Mouse (Mus musculus) hematopoietic multipotent progenitor cell, adult 10-12 weeks (in vitro differentiated cells): ENCODE measurements around the gene Mapk12. TPM values are rescaled to one million over a fixed set of nuclear protein-coding genes. Genes with fewer than 3 reads are reported as not detected.

Source experiments
- polyA plus RNA-seq: library from polyadenylated mRNA; stranded (reverse); fragments of >175 nt; gene quantifications from 2 replicates; pipeline ENCODE4 v1.2.3, GENCODE M21; 2012; ENCODE audit warnings: low replicate concordance

Mapk12 gene
- polyA plus RNA-seq, result 5.9 and 9.3 TPM in 2 replicates

GRCm38 (mm10) chr15:89140659-89141252 is at the start of gene Mapk12:
TSS of gene Mapk12 (minus strand) at chr15:89140703.

GRCm38 (mm10) chr15:89180571-89181229 is 40.2 kb upstream of the Mapk12 start, which contains the start of gene Plxnb2:
TSS of gene Plxnb2 (minus strand) at chr15:89180788.

GRCm38 (mm10) chr15:89149271-89150040 is 9.0 kb upstream of the Mapk12 start, which contains the start of gene Mapk11:
TSS of gene Mapk11 (minus strand) at chr15:89149628.

GRCm38 (mm10) chr15:89128382-89129350 is 11.8 kb downstream of the Mapk12 start, which contains the start of gene Hdac10:
TSS of gene Hdac10 (minus strand) at chr15:89128700.

GRCm38 (mm10) chr15:89122649-89123366 is 17.7 kb downstream of the Mapk12 start, which contains the start of gene Tubgcp6:
TSS of gene Tubgcp6 (minus strand) at chr15:89123112.

GRCm38 (mm10) chr15:89088607-89089247 is 51.8 kb downstream of the Mapk12 start, which contains the start of gene Selenoo:
TSS of gene Selenoo (plus strand) at chr15:89089084.

Other genes starting within 250 kb of the Mapk12 start
- not detected in 2 replicates for gene Ttll8, start 186.3 kb downstream of the Mapk12 start, polyA plus RNA-seq
- gene Mlc1, start 161.7 kb downstream of the Mapk12 start, polyA plus RNA-seq, result not detected in 2 replicates
- gene Mov10l1, start 157.8 kb downstream of the Mapk12 start, polyA plus RNA-seq, result not detected in 2 replicates
- 0.07 and 0.22 TPM in 2 replicates for gene Panx2, start 81.0 kb downstream of the Mapk12 start, polyA plus RNA-seq
- 93.0 and 178 TPM in 2 replicates for gene Trabd, start 65.6 kb downstream of the Mapk12 start, polyA plus RNA-seq
- 8.3 and 15.0 TPM in 2 replicates for gene Selenoo, start 51.6 kb downstream of the Mapk12 start, polyA plus RNA-seq
- gene Tubgcp6, start 17.6 kb downstream of the Mapk12 start, polyA plus RNA-seq, result 52.9 and 64.3 TPM in 2 replicates
- gene Hdac10, start 12.0 kb downstream of the Mapk12 start, polyA plus RNA-seq, result 7.1 and 39.2 TPM in 2 replicates
- 13.6 and 30.8 TPM in 2 replicates for gene Mapk11, start 8.9 kb upstream of the Mapk12 start, polyA plus RNA-seq
- 114 and 275 TPM in 2 replicates for gene Plxnb2, start 40.1 kb upstream of the Mapk12 start, polyA plus RNA-seq
- 28.6 and 33.7 TPM in 2 replicates for gene Dennd6b, start 55.8 kb upstream of the Mapk12 start, polyA plus RNA-seq
- gene Ppp6r2, start 70.8 kb upstream of the Mapk12 start, polyA plus RNA-seq, result 175 and 371 TPM in 2 replicates
- 316 and 384 TPM in 2 replicates for gene Sbf1, start 174.6 kb upstream of the Mapk12 start, polyA plus RNA-seq
- gene Adm2, start 182.0 kb upstream of the Mapk12 start, polyA plus RNA-seq, result 0.31 TPM in 1 of 2 replicates, not detected in the other
- not detected in 2 replicates for gene Miox, start 193.7 kb upstream of the Mapk12 start, polyA plus RNA-seq
- gene Lmf2, start 215.0 kb upstream of the Mapk12 start, polyA plus RNA-seq, result 107 and 187 TPM in 2 replicates
- 47.9 and 48.1 TPM in 2 replicates for gene Ncaph2, start 215.0 kb upstream of the Mapk12 start, polyA plus RNA-seq
- 35.5 and 46.3 TPM in 2 replicates for gene Sco2, start 233.1 kb upstream of the Mapk12 start, polyA plus RNA-seq
- gene Tymp, start 236.3 kb upstream of the Mapk12 start, polyA plus RNA-seq, result 1.3 and 2.9 TPM in 2 replicates
- gene Odf3b, start 238.6 kb upstream of the Mapk12 start, polyA plus RNA-seq, result 1.4 and 3.2 TPM in 2 replicates
- not detected in 2 replicates for gene Klhdc7b, start 244.2 kb upstream of the Mapk12 start, polyA plus RNA-seq